Mouse (Mus musculus) stomach, embryonic 15.5 days (tissue): ENCODE data around the gene Camkmt. TPM values are rescaled to one million over a fixed set of nuclear protein-coding genes. Genes with fewer than 3 reads are reported as not detected.
A peak's percentile ranks its signal among the peaks of the same experiment; 100 is the strongest.

ENCODE experiments used
- ATAC-seq: fragments of 200-750 bp; cut with Nextera tagmentation; 2 replicates; pipeline ENCODE4 v1.8.0; 2017; ENCODE audit warnings: low read depth, moderate number of reproducible peaks, moderate TSS enrichment; ENCODE audit not compliant: insufficient read depth, low FRiP score
- H3K27ac ChIP-seq: fragments of 300-500 bp; sonication (generic); 2 replicates; pipeline ENCODE4 v1.5.1; 2015; ENCODE audit warnings: mild to moderate bottlenecking, inconsistent platforms
- H3K27me3 ChIP-seq: fragments of 300-500 bp; sonication (generic); replicated peaks from 2 replicates; pipeline ENCODE4 v1.6.1; 2015; ENCODE audit warnings: inconsistent platforms
- H3K36me3 ChIP-seq: fragments of 300-500 bp; sonication (generic); 2 replicates; pipeline ENCODE4 v1.6.1; 2015; ENCODE audit warnings: inconsistent platforms
- H3K4me1 ChIP-seq: fragments of 300-500 bp; sonication (generic); 2 replicates; pipeline ENCODE4 v1.6.1; 2015; ENCODE audit warnings: inconsistent platforms
- H3K4me2 ChIP-seq: fragments of 300-500 bp; sonication (generic); 2 replicates; pipeline ENCODE4 v1.6.1; 2015; ENCODE audit warnings: mild to moderate bottlenecking, inconsistent platforms
- H3K4me3 ChIP-seq: fragments of 300-500 bp; sonication (generic); replicated peaks from 2 replicates; pipeline ENCODE4 v1.5.1; 2015; ENCODE audit warnings: inconsistent platforms
- H3K9ac ChIP-seq: fragments of 300-500 bp; sonication (generic); 2 replicates; pipeline ENCODE4 v1.6.1; 2015; ENCODE audit warnings: inconsistent platforms
- H3K9me3 ChIP-seq: fragments of 300-500 bp; sonication (generic); 2 replicates; pipeline ENCODE4 v1.6.1; 2016; ENCODE audit warnings: inconsistent platforms
- WGBS: fragments of 180-500 bp; shearing (Covaris S2); methylation state at CpG from one replicate; pipeline ENCODE4 v1.1.7; 2015; 5-methylcytosine and 5-hydroxymethylcytosine counted together
- polyA plus RNA-seq: library from polyadenylated mRNA; unstranded; fragments of >200 nt; fragmentation: Nextera tagmentation; extraction: Ambion mirVana; gene quantifications from 2 replicates; pipeline ENCODE4 v1.2.1, GENCODE M21; 2015

Camkmt gene
- 14.3 and 15.5 TPM in 2 replicates for polyA plus RNA-seq

GRCm38 (mm10) chr17:85090120-85091099, at the start of gene Camkmt, which contains the start of gene Prepl:
Gene Camkmt (plus strand): TSS chr17:85090552.
Gene Prepl (minus strand): TSS chr17:85090241.
- under 1% methylated on average over 63 of the region's 63 CpGs for WGBS
- no peaks in the 10 kb centered on the region for H3K9me3 ChIP-seq
- H3K36me3 ChIP-seq = no peaks in the 10 kb centered on the region
- peak within 1 kb of the TSS; percentile 84 for H3K4me2 ChIP-seq
- H3K9ac ChIP-seq = peak within 1 kb of the TSS; percentile 61
- H3K27ac ChIP-seq = peak within 1 kb of the TSS; percentile 91
- H3K4me1 ChIP-seq = 0 out of 2 replicates have a peak, but pooled peaks cover 4% of the 10 kb centered on the region
- ATAC-seq = peak; percentile 98
- H3K4me3 ChIP-seq = peak within 1 kb of the TSS; percentile 97
- no peaks in the 10 kb centered on the region for H3K27me3 ChIP-seq

- Histone ChIP-seq H3K4me3 (no peak overlapping the region), H3K4me2 (no peak overlapping the region), H3K27me3 (no peaks in the 10 kb centered on the region), H3K36me3 (no peaks in the 10 kb centered on the region), H3K27ac (peak overlapping the region; percentile 14; the same call in 1 of the 2 replicates), H3K9ac (no peak overlapping the region), H3K4me1 (no peaks in the 10 kb centered on the region), H3K9me3 (no peaks in the 10 kb centered on the region)
- no peak for ATAC-seq
- 67% methylated on average over 7 of the region's 7 CpGs for WGBS
Observed at GRCm38 (mm10) chr17:85040913-85041312, 49.4 kb upstream of the Camkmt start.

- Histone ChIP-seq H3K9ac (no peak overlapping the region), H3K36me3 (no peaks in the 10 kb centered on the region), H3K9me3 (no peaks in the 10 kb centered on the region), H3K27me3 (no peaks in the 10 kb centered on the region), H3K4me1 (no peaks in the 10 kb centered on the region), H3K27ac (no peak overlapping the region), H3K4me2 (no peak overlapping the region), H3K4me3 (no peak overlapping the region)
- 49% methylated on average over 6 of the region's 6 CpGs for WGBS
- no peak for ATAC-seq
Observed at GRCm38 (mm10) chr17:85042419-85042818, 47.9 kb upstream of the Camkmt start.

- H3K9me3 ChIP-seq = no peaks in the 10 kb centered on the region
- peak; percentile 60; the same call in 1 of the 2 replicates for ATAC-seq
- WGBS = 61% methylated on average over 6 of the region's 6 CpGs
- no peak overlapping the region for H3K4me3 ChIP-seq
- H3K4me2 ChIP-seq = no peak overlapping the region
- no peaks in the 10 kb centered on the region for H3K4me1 ChIP-seq
- no peaks in the 10 kb centered on the region for H3K36me3 ChIP-seq
- no peak overlapping the region for H3K9ac ChIP-seq
- H3K27ac ChIP-seq = peak overlapping the region; percentile 54
- no peaks in the 10 kb centered on the region for H3K27me3 ChIP-seq
Observed at GRCm38 (mm10) chr17:85043404-85043816, 46.9 kb upstream of the Camkmt start.

- no peak overlapping the region for H3K4me2 ChIP-seq
- no peak overlapping the region for H3K9ac ChIP-seq
- H3K9me3 ChIP-seq = no peaks in the 10 kb centered on the region
- H3K4me3 ChIP-seq = no peak overlapping the region
- H3K36me3 ChIP-seq = no peaks in the 10 kb centered on the region
- no peak for ATAC-seq
- H3K4me1 ChIP-seq = no peaks in the 10 kb centered on the region
- 87% methylated on average over 5 of the region's 5 CpGs for WGBS
- no peak overlapping the region for H3K27ac ChIP-seq
- no peaks in the 10 kb centered on the region for H3K27me3 ChIP-seq
Observed at GRCm38 (mm10) chr17:85044466-85044865, 45.9 kb upstream of the Camkmt start.

GRCm38 (mm10) chr17:85045160-85045559, 45.2 kb upstream of the Camkmt start:
- Histone ChIP-seq H3K4me2 (no peak overlapping the region), H3K27ac (no peak overlapping the region), H3K4me3 (no peak overlapping the region), H3K9me3 (no peaks in the 10 kb centered on the region), H3K9ac (no peak overlapping the region), H3K36me3 (no peaks in the 10 kb centered on the region), H3K4me1 (no peaks in the 10 kb centered on the region), H3K27me3 (no peaks in the 10 kb centered on the region)
- WGBS = 79% methylated on average over 12 of the region's 12 CpGs
- ATAC-seq = no peak

- ATAC-seq = no peak
- no peak overlapping the region for H3K27ac ChIP-seq
- no peak overlapping the region for H3K9ac ChIP-seq
- no peaks in the 10 kb centered on the region for H3K36me3 ChIP-seq
- H3K4me2 ChIP-seq = no peak overlapping the region
- H3K4me1 ChIP-seq = no peaks in the 10 kb centered on the region
- 86% methylated on average over 5 of the region's 5 CpGs for WGBS
- no peak overlapping the region for H3K4me3 ChIP-seq
- no peaks in the 10 kb centered on the region for H3K27me3 ChIP-seq
- H3K9me3 ChIP-seq = no peaks in the 10 kb centered on the region
Observed at GRCm38 (mm10) chr17:85048379-85048778, 42.0 kb upstream of the Camkmt start.

GRCm38 (mm10) chr17:85058276-85058675, 32.1 kb upstream of the Camkmt start:
- Histone ChIP-seq H3K4me1 (no peaks in the 10 kb centered on the region), H3K4me2 (no peak overlapping the region), H3K27me3 (no peaks in the 10 kb centered on the region), H3K9me3 (no peaks in the 10 kb centered on the region), H3K9ac (no peak overlapping the region), H3K36me3 (no peaks in the 10 kb centered on the region), H3K4me3 (no peak overlapping the region), H3K27ac (no peak overlapping the region)
- no peak for ATAC-seq
- 88% methylated on average over 7 of the region's 7 CpGs for WGBS

- no peak overlapping the region for H3K4me2 ChIP-seq
- H3K4me3 ChIP-seq = no peak overlapping the region
- H3K4me1 ChIP-seq = no peaks in the 10 kb centered on the region
- no peak overlapping the region for H3K27ac ChIP-seq
- H3K36me3 ChIP-seq = no peaks in the 10 kb centered on the region
- no peak for ATAC-seq
- no peaks in the 10 kb centered on the region for H3K9me3 ChIP-seq
- H3K9ac ChIP-seq = no peak overlapping the region
- H3K27me3 ChIP-seq = no peaks in the 10 kb centered on the region
- WGBS = 92% methylated on average over 6 of the region's 6 CpGs
Observed at GRCm38 (mm10) chr17:85059136-85059535, 31.2 kb upstream of the Camkmt start.

- H3K9ac ChIP-seq = no peak overlapping the region
- H3K4me1 ChIP-seq = no peaks in the 10 kb centered on the region
- H3K4me3 ChIP-seq = no peak overlapping the region
- ATAC-seq = no peak
- WGBS = 85% methylated on average over 7 of the region's 7 CpGs
- no peaks in the 10 kb centered on the region for H3K9me3 ChIP-seq
- no peaks in the 10 kb centered on the region for H3K27me3 ChIP-seq
- H3K27ac ChIP-seq = no peak overlapping the region
- no peak overlapping the region for H3K4me2 ChIP-seq
- peaks cover 8% of the 10 kb centered on the region for H3K36me3 ChIP-seq
Observed at GRCm38 (mm10) chr17:85063560-85063959, 26.8 kb upstream of the Camkmt start.

- no peaks in the 10 kb centered on the region for H3K9me3 ChIP-seq
- peaks cover 8% of the 10 kb centered on the region for H3K36me3 ChIP-seq
- no peak overlapping the region for H3K4me2 ChIP-seq
- H3K27me3 ChIP-seq = no peaks in the 10 kb centered on the region
- no peaks in the 10 kb centered on the region for H3K4me1 ChIP-seq
- no peak for ATAC-seq
- H3K27ac ChIP-seq = no peak overlapping the region
- no peak overlapping the region for H3K4me3 ChIP-seq
- no peak overlapping the region for H3K9ac ChIP-seq
- WGBS = 95% methylated on average over 7 of the region's 7 CpGs
Observed at GRCm38 (mm10) chr17:85067331-85067730, 23.0 kb upstream of the Camkmt start.

GRCm38 (mm10) chr17:85070658-85071057, 19.7 kb upstream of the Camkmt start:
- no peaks in the 10 kb centered on the region for H3K4me1 ChIP-seq
- no peak overlapping the region for H3K4me3 ChIP-seq
- H3K36me3 ChIP-seq = peaks cover 7% of the 10 kb centered on the region
- 83% methylated on average over 6 of the region's 6 CpGs for WGBS
- ATAC-seq = no peak
- H3K4me2 ChIP-seq = no peak overlapping the region
- no peaks in the 10 kb centered on the region for H3K27me3 ChIP-seq
- no peak overlapping the region for H3K9ac ChIP-seq
- H3K27ac ChIP-seq = no peak overlapping the region
- no peaks in the 10 kb centered on the region for H3K9me3 ChIP-seq
